Mouse (Mus musculus): ENCODE measurements around the gene Nupr1l. TPM values are rescaled to one million over a fixed set of nuclear protein-coding genes. Genes with fewer than 3 reads are reported as not detected.
A peak's percentile ranks its signal among the peaks of the same experiment; 100 is the strongest.
"Not testable (repeated sequence)": the region's sequence is repeated elsewhere in the genome, so short reads cannot be mapped to it uniquely, and the experiment has no call there.

Gene Nupr1l
- polyA plus RNA-seq (2017; shearing (Covaris generic)): under 1 TPM in 1 of 2 experiments, not detected in 1; 0.51 TPM

DNA sequence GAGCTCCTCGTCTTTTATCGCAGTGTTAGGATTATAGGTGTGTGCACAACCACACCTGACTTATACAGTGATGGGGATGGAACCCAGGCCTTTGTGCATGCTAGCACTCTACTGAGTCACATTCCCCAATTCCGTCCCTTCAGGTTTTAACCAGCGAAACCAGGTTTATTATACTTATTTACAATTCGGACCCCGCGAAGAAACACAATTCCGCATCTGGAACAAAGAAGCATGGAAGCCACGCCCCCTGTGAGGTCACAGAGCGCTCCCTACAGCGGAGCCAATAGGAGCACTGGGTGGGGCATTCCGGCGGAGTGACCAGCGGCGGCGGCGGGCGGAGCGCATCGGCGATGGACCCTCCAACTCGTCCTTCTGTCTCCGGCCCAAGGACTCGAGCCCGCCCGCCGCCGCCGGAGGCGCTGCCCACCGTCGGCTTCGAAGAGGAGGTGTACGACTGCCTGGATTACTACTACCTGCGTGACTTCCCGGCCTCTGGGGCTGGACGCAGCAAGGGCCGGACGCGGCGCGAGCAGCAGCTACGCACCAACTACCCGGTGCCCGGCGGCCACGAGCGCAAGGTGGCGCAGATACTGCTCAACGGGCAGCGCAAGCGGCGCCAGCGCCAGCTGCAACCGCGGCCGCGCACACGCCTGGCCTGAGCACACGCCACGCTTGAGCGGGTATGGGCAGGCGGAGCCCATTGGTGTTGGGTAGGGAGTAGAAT is at the start of gene Nupr1l:
Gene Nupr1l (plus strand): TSS at position 299 of the 724 bp plus-strand sequence.
- peak; percentile 83 for ATAC-seq

DNA sequence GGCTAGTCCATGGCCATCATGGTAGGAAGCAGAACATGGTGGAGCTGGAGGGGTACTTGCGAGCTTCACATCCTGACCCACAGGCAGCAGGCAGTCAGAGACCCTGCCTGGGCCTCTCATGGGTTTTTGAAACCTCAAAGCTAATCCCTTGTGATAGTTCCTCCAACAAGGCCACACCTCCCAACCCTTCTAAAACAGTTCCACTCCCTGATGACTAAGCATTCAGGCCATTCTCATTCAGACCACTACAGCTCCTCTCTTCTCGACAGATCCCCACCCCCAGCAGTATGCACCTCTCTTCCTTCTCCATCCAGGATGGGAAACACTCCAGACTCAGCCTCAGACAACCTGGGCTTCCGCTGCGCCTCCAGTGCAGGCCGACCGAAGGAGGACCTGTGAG is 46.0 kb upstream of the Nupr1l start:
- ATAC-seq: no peak

DNA sequence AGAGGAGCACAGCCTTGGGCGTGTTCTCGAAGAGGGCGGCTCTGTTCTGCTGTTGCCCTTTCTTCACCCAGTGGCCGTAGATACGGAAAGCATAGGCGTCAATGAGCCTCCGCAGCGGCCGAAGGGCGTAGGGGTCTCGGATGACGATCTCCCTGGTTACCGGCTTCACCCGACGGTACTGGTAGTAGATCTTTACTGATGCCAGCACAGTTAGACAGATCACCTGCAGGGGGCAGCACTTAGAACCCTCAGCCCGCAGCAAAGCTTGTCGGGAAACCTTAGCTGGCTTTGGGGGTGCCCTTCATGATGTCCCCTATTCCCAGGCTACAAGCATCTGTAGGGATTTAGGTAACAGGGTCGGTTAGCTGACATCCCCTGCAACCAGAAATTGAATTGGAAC is 43.9 kb upstream of the Nupr1l start:
- no peak for ATAC-seq

DNA sequence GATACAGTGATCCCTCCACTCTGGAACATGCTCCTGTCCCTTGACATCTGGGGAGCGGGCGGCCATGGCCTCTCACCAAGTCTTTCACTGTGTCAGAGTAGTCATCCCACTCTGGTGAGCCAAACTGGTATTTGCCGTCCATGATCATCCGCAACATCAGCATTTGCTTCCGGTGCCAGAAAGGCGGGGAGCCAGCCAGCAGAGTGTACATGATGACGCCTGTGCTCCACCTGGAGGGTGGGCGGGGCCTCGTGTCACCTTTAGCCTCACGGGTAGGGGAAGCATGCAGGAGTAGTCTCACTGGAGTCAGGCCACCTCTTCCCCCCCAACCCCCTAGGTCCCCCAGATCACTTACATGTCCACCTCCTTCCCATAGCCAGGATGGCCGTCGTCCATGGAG is 42.5 kb upstream of the Nupr1l start:
- no peak for ATAC-seq

DNA sequence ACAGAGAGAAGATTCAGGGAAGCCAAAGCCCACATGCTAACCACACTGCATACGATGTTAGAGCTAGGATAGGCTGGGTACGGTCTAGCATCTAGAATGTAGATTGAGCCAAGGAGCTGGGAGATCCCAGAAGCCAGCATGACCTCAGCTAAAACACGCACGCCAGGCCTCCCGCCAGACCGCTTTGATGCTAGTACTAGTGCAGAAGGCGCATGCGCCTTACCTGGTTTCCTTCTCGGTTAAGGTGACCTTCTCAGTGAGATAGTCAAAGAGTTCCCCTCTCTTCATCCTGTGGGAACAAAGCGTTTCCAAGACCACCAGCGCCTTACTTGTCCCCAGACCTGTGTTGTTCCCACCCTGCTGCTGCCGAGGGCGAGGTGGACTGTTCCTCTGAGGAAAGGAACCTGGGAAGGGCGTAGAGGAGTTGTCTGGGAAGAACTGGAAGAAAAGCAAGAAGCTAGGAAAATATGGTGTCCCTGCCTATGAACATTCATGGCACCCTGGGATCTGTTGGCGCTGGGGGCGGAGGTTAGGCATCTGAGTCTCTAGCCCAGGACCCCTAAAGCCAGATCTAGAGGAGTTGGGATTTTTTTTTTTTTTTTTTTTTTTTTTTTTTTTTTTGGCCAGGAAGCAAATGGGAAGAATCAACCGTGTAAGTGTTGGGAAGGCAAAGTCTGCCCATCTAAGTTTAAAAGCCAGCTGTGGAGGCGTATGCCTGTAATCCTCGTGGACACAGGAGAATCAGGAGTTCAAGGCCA is 38.9 kb upstream of the Nupr1l start:
- no peak for ATAC-seq

DNA sequence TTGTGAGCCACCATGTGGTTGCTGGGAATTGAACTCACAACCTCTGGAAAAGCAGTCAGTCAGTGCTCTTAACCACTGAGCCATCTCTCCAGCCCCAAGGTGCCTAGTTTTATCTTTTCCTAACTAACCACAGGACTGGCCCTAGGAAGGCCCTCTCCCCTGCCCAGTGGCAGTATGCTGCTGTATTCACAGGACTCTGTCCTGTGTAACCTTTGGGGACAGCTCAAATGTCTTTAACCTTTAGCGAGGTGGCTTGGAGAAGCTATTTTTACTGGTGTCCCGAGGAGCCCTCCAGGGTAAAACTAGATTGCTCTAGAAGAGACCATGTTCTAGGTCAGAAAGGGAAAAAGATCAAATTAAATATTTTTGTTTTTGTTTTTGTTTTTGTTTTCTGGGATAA is 37.1 kb upstream of the Nupr1l start:
- no peak for ATAC-seq

DNA sequence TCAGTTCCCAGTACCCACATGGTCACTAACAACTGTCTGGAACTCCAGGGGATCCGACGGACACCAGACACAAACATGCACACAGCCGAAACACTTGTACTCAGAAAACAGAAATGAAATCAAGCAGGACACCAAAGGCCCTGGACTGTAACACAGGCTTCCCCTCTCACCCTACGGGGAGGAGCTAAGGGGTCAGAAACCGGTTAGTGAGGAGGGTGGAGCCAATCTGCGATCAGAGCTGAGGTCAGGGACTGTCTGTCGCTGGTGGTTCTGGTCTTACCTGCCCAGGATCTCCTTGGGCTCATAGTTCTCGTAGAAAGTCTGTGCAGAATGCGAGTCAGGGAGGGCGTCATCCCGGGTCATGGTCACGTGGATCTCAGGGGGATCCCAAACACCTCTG is 34.4 kb upstream of the Nupr1l start:
- ATAC-seq: no peak

DNA sequence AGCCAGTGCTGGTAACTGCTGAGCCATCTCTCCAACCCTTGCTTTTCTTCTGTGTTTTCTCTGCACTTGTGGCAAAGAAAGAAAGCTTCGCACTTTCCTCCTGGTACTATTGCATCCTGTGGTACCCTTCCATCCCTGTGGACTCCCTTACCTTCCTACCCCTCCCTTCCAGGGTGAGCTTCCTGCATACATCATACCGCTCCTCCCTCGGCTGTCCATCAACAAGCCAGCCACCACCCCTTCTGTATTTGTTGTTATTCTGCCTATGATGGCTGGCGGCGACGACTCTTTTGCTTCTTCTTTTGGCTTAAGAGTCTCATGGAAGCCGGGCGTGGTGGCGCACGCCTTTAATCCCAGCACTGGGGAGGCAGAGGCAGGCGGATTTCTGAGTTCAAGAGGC is 33.2 kb upstream of the Nupr1l start:
- no peak for ATAC-seq

DNA sequence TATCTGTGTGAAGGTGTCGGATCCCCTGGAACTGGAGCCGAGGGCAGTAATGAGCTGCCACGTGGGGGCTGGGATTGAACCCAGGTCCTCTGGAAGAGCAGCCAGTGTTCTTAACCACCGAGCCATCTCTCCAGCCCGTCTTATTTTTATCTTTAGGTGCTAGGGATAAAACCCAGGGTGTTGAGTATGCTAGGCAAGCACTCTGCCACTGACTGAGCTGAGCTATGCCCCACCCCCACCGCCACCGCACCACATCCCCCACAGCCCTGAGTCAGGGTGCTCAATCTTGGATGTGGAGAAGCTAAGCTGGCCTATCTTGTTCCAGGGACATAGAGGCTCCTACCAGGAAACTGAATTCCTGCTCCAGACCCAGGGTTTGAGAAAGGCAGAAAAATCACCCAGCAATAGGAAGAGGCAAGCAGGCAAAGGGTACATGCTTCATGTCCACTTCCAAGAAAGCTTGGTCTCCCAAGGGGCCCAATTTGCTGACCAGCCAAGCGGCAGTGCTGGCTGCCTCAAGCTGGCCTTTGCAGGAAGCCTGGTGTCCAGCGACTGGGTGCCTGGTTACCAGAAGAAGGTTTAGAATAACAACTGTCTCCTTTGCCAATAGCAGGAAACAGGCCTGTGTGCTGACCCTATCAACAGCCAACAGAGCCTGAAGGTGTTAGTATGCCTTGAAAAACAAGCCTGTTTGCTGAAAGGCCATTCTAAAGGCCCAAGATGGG is 30.4 kb upstream of the Nupr1l start:
- no peak for ATAC-seq

DNA sequence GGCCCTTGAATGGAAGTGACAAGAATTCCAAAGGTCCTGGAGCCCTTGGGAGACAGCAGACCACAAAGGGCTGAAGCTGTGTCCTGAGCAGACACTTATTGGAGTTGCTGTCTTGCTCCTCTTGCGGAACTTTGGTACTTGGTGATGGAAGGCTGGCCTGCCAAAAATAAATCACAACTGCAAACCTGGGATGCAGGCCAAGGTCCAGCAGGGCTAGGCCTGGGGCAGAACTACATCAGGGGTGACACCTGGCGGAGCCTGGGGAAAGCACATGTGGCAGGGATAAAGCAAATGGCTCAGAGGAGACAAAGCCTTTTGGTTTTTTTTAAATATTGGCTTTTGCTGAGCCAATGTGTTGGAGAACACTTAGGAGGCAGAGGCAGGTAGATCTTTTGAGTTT is 29.4 kb upstream of the Nupr1l start:
- ATAC-seq: no peak

DNA sequence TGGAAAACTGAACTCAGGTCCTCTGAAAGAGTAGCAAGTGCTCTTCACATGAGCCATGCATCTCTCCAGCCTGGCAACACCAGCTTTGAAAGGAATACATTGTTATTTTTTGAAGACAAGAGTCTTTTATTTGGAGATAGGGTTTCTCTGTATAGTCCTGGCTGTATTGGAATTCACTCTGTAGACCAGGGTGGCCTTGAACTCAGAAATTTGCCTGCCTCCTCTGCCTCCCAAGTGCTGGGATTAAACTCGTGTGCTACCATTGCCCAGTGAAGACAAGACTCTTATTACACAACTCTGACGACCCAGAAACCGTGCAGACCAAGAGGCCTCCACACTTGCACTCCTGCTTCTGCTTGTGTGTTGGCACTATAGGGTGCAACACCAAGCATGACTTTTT is 28.5 kb upstream of the Nupr1l start:
- ATAC-seq: no peak

DNA sequence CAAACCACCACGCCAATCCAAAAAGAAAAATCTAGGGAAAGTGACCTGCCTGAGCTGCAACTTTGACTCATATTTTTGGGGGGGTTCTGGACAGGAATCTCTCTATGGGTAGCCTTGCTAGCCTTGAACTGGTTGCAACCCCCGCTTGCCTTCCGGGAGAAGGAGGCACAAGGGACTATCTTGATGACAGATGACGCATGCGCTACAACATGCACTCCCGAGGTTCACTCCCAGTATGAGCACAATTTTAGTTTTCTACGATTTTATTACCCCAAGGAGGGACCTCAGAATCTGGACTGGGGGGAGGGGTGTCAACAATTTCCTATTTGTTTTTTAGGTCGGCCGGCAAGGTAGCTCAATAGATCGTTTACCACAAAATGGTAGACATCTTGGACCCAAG is 22.1 kb upstream of the Nupr1l start:
- no peak for ATAC-seq

DNA sequence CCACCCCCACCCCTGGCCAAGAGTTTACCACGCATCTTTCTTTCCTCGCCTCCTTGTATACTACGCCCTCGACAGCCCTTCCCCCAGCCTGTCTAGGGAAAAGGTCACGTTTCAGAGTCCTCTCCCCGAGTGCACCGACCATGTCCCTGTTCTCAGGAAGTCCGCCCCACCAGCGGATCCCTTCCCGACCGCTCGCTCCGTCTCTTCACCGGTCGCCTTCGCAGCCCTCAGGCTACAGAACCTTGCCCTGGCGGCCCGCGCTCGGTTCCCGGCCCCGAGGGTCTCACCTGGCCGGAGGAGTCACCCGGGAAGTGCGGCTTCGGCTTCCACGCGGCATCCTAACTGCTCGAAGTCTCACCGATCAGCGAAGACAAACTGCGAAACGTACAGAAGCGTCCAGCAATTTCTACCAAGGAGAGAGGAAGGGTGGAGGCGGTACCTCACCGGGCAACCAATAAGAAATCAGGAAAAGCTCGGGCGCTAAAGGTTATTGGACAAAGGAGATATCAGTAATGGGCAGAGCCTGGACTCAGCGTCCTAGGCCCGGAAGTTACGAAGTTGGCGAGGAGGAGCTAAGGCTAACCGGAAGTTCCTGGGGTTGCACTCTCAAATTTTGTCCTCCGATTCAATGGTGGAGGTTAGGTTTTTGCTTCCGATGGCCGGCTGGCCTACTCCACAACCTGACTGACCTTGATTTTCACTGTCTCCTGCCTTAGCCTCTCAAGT is 21.3 kb upstream of the Nupr1l start, which contains the start of gene Chchd2:
Gene Chchd2 (minus strand): TSS at position 560 of the 726 bp plus-strand sequence.
- ATAC-seq: peak; percentile 96

DNA sequence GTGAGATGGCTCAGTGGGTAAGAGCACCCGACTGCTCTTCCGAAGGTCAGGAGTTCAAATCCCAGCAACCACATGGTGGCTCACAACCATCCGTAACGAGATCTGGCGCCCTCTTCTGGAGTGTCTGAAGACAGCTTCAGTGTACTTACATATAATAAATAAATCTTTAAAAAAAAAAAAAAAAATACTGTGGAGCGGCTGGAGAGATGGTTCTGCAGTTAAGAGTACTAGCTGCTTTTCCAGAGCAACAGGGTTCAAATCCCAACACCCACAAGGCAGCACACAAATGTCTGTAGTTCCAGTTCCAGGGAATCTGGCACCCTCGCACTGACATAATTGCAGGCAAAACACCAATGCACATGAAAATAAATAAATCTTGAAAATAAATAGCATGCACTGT is 17.9 kb upstream of the Nupr1l start:
- not testable (repeated sequence) for ATAC-seq

DNA sequence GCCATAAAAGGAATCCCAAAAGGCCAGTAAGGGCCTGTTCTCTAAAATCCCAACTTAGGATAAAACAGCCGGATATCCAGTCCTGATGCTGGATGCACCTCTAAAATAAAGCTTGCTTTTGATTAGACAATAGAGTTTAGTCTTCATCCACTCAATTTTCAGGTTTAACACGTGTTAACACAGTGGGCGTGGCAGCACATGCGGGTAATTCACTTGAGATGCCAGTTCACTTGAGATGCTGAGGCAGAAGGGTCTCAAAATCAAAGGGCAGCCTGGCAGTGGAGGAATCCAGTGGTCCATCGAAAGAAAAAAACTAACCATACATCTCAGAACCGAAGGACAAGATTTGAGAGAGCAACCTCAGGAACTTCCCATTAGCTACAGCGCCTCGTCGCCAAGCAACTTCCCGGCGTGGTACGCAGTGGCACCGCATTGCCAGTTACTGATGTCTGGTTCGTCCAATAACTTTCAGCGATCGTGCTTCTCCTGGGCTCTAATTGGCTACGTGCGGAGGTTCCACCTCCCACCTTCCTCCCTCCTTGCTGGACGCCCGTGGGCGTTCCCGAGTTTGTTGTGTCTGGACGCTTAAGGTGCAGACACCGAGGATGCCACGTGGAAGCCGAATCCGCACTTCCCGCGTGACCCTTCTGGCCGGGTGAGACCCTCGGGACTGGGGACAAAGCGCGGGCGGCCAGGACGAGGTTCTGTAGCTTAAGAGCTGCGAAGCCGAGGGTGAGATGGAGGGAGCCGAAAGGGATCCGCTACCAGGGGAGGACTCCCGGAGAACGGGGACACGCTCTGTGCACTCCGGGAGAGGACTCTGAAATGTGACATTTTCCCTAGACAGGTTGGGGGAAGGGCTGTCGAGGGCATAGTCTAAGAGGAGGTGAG is 12.9 kb upstream of the Nupr1l start, which contains the start of gene Zbed5:
Gene Zbed5 (plus strand): TSS at position 526 of the 891 bp plus-strand sequence.
- ATAC-seq: peak; percentile 100

DNA sequence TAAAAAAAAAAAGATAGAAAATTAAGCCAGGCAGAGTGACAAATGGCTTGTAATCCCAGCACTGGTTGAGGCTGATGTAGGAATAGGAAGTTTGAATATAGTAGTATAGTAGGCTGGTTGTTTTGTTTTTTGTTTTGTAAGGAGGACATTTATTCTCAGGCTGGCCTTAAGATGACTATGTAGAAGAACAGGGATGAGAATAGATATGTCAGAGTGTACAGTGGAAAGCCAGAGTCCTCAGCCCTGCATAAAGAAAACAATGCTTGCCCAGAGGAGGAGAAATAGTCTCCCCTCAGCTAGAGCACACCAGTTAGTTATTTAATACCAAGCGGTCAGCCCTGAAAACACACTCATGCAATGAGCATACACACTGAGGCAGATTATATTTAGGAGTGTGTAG is 9.9 kb upstream of the Nupr1l start, which contains the start of gene Phkg1:
Gene Phkg1 (minus strand): TSS at position 101 of the 400 bp plus-strand sequence.
- no peak for ATAC-seq

DNA sequence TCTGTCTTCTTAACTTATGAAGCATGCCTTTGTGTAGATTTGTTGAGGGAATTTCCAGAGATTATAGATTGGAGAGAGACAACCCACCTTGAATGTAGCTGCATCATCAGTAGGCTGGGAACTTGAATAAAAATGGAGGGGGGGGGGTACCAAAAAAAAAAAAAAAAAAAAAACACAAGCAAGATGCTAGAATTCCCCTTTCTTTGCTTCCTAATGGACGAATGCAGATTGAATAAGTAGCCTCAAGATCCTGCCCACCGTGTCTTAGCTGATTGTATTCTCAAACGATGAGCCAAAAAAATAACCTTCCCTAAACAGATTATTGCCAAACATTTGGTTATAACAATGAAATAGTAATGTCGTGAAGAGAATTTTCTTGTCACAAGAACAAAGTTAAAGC is 565 bp upstream of the Nupr1l start:
- no peak for ATAC-seq

DNA sequence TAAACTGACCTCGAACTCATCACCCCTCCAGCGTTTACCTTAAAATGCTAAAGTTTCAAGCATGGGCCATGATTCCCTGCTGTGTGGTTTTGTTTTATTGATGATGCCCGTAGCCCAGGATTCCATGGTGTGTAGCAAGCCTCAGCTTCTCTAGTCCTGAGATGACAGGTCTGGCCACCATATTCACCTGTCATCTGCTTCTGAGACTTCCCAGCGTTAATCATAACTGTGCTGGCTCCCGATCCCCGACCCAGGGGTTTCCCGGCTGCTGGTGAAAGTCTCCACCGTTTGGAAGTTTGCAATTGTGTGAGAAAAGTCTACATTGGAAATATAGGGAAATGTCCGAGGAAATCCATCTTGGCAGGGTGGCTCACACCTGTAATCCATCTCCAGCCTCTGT is 807 bp downstream of the Nupr1l start:
- ATAC-seq: no peak

DNA sequence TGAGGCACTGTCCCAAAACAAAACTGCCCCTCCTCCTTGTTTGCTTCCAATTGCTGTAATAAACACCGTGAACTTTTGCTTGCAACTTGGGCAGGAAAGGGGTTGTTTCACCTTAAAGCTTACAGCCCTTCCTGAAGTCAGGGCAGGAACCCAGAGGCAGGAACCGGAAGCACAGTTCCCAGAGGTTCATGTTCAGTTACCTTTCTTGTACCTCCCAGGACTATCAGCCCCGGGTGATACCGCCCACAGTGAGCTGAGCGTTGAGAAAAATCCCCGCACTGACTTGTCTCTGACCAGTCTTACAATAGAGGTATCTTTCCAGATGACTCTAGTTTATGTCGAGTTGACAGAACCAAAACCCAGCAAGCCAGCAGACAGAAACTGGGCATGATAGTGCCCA is 1.3 kb downstream of the Nupr1l start:
- ATAC-seq: no peak

DNA sequence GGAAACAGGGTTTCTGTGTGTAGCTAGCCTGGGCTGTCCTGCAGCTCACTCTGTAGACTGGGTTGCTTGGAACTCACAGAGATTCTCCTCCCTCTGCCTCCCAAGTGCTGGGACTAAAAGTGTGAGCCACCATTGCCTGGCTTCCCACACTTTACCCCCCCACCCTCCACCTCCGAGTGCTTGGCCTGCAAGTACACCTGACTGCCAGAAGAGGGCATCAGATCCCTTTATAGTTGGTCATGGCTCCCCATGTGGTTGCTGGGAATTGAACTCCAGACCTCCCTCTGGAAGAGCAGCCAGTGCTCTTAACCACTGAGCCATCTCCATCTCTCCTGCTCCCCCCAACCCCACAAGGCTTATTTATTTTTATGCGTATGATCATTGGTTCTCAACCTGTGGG is 5.7 kb downstream of the Nupr1l start:
- peak; percentile 90 for ATAC-seq

DNA sequence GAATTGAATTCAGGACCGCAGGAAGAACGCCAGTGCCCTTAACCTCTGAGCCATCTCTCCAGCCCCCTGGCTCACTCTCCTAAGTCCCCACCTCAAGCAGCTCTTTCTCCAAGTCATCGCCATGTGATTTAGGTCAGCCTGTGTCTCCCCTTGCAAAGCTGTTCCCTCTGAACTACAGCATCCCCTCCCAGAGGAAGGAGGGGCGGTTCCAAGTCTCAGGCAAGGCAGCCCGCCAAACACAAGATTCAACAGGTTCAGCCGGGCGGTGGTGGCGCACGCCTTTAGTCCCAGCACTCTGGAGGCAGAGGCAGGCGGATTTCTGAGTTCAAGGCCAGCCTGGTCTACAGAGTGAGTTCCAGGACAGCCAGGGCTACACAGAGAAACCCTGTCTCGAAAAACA is 7.2 kb downstream of the Nupr1l start:
- not testable (repeated sequence) for ATAC-seq

Measured in CD4-positive, CD25-positive, alpha-beta regulatory T cell, adult 4 months (primary cell).